Mouse (Mus musculus): Measurements from ENCODE around the gene Tmem88b.
A peak's percentile ranks its signal among the peaks of the same experiment; 100 is the strongest.

Gene Tmem88b

GRCm38 (mm10) chr4:155785819-155786218 is at the start of gene Tmem88b:
Gene Tmem88b (minus strand): TSS chr4:155785874.
- DNase-seq (ENCODE audit: low spot score in 2 of 2): no peak

GRCm38 (mm10) chr4:155833836-155834235 is 48.2 kb upstream of the Tmem88b start:
- DNase-seq (ENCODE audit: low spot score in 2 of 2): peak; percentile 73 to 81

- no peak for DNase-seq (ENCODE audit: low spot score in 2 of 2)
These were observed 47.6 kb upstream of the Tmem88b start for GRCm38 (mm10) chr4:155833234-155833633.

GRCm38 (mm10) chr4:155832321-155832720 is 46.6 kb upstream of the Tmem88b start:
- DNase-seq (ENCODE audit: low spot score in 2 of 2): no peak

- DNase-seq (ENCODE audit: low spot score in 2 of 2): peak in 1 of 2 experiments; percentile 10
These were observed 46.2 kb upstream of the Tmem88b start for GRCm38 (mm10) chr4:155831831-155832230.

GRCm38 (mm10) chr4:155831205-155831766 is 45.6 kb upstream of the Tmem88b start, which contains the start of gene Aurkaip1:
Gene Aurkaip1 (plus strand): TSS chr4:155831272.
- peak; percentile 93 to 95 for DNase-seq (ENCODE audit: low spot score in 2 of 2)

- DNase-seq (ENCODE audit: low spot score in 2 of 2): no peak
These were observed 44.9 kb upstream of the Tmem88b start for GRCm38 (mm10) chr4:155830596-155830995.

- DNase-seq (ENCODE audit: low spot score in 2 of 2): no peak
These were observed 44.2 kb upstream of the Tmem88b start for GRCm38 (mm10) chr4:155829866-155830265.

GRCm38 (mm10) chr4:155823443-155823842 is 37.8 kb upstream of the Tmem88b start:
- no peak for DNase-seq (ENCODE audit: low spot score in 2 of 2)

GRCm38 (mm10) chr4:155821025-155821424 is 35.4 kb upstream of the Tmem88b start:
- DNase-seq (ENCODE audit: low spot score in 2 of 2): no peak

GRCm38 (mm10) chr4:155817533-155817932 is 31.9 kb upstream of the Tmem88b start:
- no peak for DNase-seq (ENCODE audit: low spot score in 2 of 2)

GRCm38 (mm10) chr4:155812665-155813181 is 27.0 kb upstream of the Tmem88b start:
- no peak for DNase-seq (ENCODE audit: low spot score in 2 of 2)

GRCm38 (mm10) chr4:155811929-155812664 is 26.4 kb upstream of the Tmem88b start, which contains the start of gene Ccnl2:
Gene Ccnl2 (plus strand): TSS chr4:155812489.
- peak; percentile 90 to 93 for DNase-seq (ENCODE audit: low spot score in 2 of 2)

- no peak for DNase-seq (ENCODE audit: low spot score in 2 of 2)
These were observed 22.2 kb upstream of the Tmem88b start for GRCm38 (mm10) chr4:155807841-155808240.

- DNase-seq (ENCODE audit: low spot score in 2 of 2): peak; percentile 95
These were observed 17.8 kb upstream of the Tmem88b start for GRCm38 (mm10) chr4:155803340-155804041.

GRCm38 (mm10) chr4:155802741-155803339 is 17.2 kb upstream of the Tmem88b start, which contains the start of gene Mrpl20:
Gene Mrpl20 (plus strand): TSS chr4:155802878.
- no peak for DNase-seq (ENCODE audit: low spot score in 2 of 2)

GRCm38 (mm10) chr4:155802075-155802474 is 16.4 kb upstream of the Tmem88b start:
- DNase-seq (ENCODE audit: low spot score in 2 of 2): no peak

GRCm38 (mm10) chr4:155793730-155794129 is 8.1 kb upstream of the Tmem88b start:
- DNase-seq (ENCODE audit: low spot score in 2 of 2): no peak

GRCm38 (mm10) chr4:155791240-155791933 is 5.7 kb upstream of the Tmem88b start:
- no peak for DNase-seq (ENCODE audit: low spot score in 2 of 2)

GRCm38 (mm10) chr4:155790650-155791161 is 5.0 kb upstream of the Tmem88b start:
- DNase-seq (ENCODE audit: low spot score in 2 of 2): no peak

- no peak for DNase-seq (ENCODE audit: low spot score in 2 of 2)
These were observed 4.4 kb upstream of the Tmem88b start, which contains the start of gene Ankrd65 for GRCm38 (mm10) chr4:155790021-155790489. Gene Ankrd65 (plus strand): TSS chr4:155790439.
